Mouse (Mus musculus): ENCODE results near the gene Map3k19. TPM values are rescaled to one million over a fixed set of nuclear protein-coding genes. Genes with fewer than 3 reads are reported as not detected.

Gene Map3k19
- total RNA-seq, 2 experiments from 2014 or later, result 5.6 to 6.8 TPM

DNA sequence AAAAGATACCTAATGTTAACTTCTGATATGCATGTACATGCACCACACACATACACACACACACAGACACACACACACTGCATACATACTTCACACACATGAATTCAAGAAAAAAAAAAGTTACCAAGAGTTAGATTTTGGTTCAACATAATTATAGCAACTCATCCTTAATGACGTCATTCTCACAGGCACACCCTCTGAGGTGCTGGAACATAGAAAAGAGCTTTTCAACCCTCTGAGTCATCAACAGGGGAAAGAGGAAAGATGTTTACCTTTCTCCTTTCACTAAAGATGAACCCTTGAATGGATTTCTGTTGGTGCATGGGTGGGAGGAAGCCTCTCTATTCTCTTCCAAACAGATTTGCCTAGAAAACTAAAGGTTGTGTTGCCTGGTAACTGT lies 16.2 kb downstream of the Map3k19 start:
- TF ChIP-seq CTCF (conservative IDR thresholded peaks at IDR 0.05), result no peak
- no peak overlapping the region for H3K4me3 ChIP-seq
- no peak overlapping the region for H3K27ac ChIP-seq
- DNase-seq (ENCODE audit: low spot score in 2 of 2), result no peak

DNA sequence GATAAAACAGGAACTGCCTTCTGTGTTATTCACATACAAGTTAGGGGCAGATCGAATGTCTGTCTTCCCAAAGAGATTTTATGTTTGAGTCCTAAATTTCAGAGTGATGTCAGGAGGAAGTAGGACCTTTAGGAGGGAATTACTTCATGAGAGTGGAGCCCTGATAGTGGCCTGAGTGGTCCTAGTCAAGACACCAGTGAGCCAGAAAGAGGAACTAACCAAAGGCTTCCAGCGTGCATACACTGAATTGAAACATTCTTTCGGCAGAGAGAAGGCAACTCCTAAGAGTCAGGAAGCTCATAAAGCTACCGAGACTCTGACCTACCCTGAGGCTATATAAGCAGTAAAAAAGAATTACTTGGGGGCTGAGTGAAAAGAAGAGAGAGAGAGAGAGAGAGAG lies 18.2 kb downstream of the Map3k19 start:
- H3K27ac ChIP-seq, result no peak overlapping the region
- no peak for DNase-seq (ENCODE audit: low spot score in 2 of 2)

DNA sequence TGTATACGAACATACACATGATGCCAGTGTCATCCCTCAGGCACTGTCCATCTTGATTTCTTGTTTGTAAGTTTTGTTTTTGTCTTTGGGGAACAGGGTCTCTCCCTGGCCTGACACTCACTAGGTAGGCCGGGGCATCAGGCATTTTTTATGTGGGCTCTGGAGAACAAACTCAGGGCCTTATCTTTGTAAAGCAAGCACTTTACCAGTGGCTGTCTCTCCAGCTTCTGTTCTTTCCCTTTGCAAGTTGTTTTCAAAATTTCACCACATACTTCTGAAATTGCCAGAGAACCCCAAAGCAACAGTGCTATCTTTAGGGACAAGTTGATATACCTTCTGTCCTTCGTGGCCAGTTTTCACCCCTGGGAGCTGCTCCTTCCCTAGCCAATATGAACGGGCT lies 20.6 kb downstream of the Map3k19 start:
- H3K4me3 ChIP-seq, result no peak overlapping the region
- no peak overlapping the region for H3K27ac ChIP-seq
- TF ChIP-seq CTCF (conservative IDR thresholded peaks at IDR 0.05), result no peak
- DNase-seq (ENCODE audit: low spot score in 2 of 2), result no peak

More for the DNA sequence above, 18.2 kb downstream of the Map3k19 start:
- H3K4me3 ChIP-seq, result no peak overlapping the region
- no peak for TF ChIP-seq CTCF (conservative IDR thresholded peaks at IDR 0.05)

DNA sequence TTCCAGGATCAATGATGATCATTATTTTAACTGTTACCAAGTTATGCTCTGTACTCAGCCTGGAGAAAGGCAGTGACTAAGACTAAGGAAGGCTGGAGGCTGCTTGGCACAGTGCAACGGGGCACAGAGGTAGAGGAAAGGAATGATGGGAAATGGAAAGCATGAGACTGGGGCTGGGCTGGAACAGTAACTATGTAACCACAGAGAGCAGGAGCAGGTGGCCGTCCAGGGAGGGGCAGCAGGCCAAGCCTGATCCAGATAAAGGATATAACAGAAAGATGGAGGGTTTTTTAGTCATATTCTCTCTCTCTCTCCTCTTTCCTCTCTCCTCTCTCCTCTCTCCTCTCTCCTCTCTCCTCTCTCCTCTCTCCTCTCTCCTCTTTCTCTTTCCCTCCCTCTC lies 21.1 kb downstream of the Map3k19 start:
- no peak for TF ChIP-seq CTCF (conservative IDR thresholded peaks at IDR 0.05)
- H3K27ac ChIP-seq, result no peak overlapping the region
- no peak overlapping the region for H3K4me3 ChIP-seq
- DNase-seq (ENCODE audit: low spot score in 2 of 2), result no peak

DNA sequence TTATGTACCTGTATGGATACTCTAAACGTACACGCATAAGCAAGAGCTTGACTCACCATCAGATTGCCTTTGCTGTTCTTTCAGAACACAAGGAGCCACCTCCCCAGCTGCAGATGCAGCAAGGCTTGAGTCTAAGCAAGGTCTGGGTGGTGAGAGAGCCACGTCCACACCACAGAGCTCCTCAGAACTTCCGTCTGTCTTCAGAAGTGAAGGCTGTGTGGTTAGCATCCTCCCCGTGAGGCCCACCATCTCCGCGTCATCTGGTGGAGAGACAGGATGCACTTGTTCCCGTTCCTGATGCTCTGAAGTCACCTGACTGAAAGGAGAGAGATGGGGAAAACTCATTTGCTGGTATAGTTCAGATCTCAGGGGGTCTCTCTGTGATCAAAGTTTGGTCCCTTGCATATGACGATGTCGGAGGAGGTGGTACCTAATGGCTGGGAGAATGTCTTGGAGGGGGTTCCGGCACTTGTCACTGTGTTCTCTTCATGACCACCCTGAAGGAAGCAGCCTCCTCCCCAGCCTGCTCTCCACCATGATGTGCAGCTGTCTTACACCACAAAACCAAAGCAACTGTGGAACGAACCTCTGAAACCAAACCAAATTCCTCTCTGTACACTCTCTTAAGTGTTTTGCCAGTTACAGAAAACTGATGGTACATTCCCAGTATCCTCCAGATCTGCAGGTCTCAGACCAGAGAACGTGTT lies 24.5 kb downstream of the Map3k19 start:
- no peak for TF ChIP-seq CTCF (conservative IDR thresholded peaks at IDR 0.05)
- DNase-seq (ENCODE audit: low spot score in 2 of 2), result no peak
- H3K4me3 ChIP-seq, result no peak overlapping the region
- H3K27ac ChIP-seq, result no peak overlapping the region

DNA sequence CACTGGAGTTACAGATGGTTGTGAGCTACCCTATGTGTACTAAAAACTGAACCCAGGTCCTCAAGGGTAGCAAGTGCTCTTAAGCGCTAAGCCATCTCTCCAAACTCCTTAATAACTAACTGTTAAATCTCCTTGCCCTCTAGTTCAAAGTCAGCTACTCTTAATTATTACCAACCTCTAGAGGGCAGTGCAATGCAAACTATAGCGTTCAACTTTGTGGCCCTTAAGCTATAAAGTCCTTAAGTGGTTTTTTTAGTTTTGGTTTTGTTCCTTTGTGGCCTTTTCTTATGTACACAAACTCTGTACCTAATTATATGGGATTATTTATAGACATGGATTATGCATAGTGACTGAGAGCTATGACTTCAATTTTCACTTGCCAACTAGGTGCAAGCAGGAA lies 27.5 kb downstream of the Map3k19 start:
- TF ChIP-seq CTCF (conservative IDR thresholded peaks at IDR 0.05), result peak; percentile 88
- DNase-seq (ENCODE audit: low spot score in 2 of 2), result peak in 1 of 2 experiments; percentile 56
- H3K27ac ChIP-seq, result no peak overlapping the region
- no peak overlapping the region for H3K4me3 ChIP-seq

DNA sequence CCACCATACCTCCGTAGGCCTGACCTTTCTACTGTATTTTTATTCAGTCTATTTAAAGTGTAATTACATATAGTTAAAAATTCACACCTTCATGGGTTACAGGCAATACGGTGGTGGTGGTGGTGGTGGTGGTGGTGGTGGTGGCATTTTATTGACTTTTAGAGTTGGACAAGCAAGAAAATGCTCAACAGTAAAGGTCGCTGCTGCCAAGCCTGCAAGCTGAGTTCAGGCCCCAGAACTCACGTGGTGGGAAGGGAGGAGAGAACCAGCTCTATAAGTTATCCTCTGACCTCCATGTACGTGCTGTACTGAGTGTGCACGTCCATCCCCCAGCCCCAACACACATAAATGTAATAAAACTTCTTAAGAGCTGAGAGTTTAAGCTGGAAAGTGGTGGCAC lies 38.5 kb downstream of the Map3k19 start:
- no peak for TF ChIP-seq CTCF (conservative IDR thresholded peaks at IDR 0.05)
- Histone ChIP-seq H3K27ac (no peak overlapping the region), H3K4me3 (no peak overlapping the region)
- DNase-seq (ENCODE audit: low spot score in 2 of 2), result no peak

DNA sequence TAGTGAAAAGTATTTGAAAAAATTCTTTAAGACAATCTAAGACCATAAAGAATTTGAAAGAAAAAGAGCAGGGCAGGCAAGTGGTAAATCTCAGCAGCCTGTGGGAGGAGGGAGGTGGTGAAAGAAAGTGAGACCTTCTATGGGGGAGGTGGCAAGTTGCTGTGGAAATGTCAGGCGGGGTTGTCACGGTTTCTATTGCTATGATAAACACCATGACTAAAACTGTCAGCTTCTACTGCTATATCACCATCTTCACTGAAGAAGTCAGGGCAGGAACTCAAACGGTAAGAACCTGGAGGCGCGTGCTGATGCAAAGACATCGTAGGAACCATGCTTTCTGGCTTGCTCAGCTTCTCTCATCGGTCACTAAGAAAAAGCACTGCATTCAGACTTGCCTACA lies 41.9 kb downstream of the Map3k19 start:
- DNase-seq (ENCODE audit: low spot score in 2 of 2), result no peak
- no peak overlapping the region for H3K27ac ChIP-seq
- no peak for TF ChIP-seq CTCF (conservative IDR thresholded peaks at IDR 0.05)
- H3K4me3 ChIP-seq, result no peak overlapping the region

DNA sequence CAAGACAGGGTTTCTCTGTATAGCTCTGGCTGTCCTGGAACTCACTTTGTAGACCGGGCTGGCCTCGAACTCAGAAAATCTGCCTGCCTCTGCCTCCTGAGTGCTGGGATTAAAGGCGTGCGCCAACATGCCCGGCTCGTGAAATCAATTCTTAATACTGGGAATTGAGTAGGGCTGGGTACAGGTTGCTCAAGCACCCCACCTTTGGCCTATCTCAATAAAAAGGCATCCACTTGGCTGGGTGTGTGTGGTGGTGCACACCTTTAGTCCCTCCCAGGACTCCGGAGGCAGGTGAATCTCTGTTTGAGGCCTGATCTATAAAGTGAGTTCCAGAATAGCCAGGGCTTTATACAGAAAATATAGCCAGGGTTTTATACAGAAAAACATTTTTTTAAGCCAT lies 46.2 kb downstream of the Map3k19 start:
- no peak for TF ChIP-seq CTCF (conservative IDR thresholded peaks at IDR 0.05)
- no peak for DNase-seq (ENCODE audit: low spot score in 2 of 2)
- H3K27ac ChIP-seq, result no peak overlapping the region
- no peak overlapping the region for H3K4me3 ChIP-seq

DNA sequence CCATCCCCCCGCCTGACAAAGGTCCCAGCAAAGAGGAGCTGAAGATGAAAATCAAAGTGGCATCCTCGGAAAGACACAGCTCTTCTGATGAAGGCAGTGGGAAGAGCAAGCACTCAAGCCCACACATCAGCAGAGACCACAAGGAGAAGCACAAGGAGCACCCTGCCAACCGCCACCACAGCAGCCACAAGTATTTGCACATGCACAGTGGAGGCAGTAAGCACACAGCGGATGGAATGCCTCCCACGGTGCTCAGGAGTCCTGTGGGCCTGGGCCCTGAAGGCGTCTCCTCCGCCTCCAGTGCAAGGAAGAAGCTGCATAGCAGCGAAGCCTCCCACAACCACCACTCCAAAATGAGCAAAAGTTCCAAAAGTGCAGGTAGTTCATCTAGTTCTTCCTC lies 51.9 kb downstream of the Map3k19 start:
- no peak for DNase-seq (ENCODE audit: low spot score in 2 of 2)
- no peak overlapping the region for H3K4me3 ChIP-seq
- H3K27ac ChIP-seq, result no peak overlapping the region
- no peak for TF ChIP-seq CTCF (conservative IDR thresholded peaks at IDR 0.05)

DNA sequence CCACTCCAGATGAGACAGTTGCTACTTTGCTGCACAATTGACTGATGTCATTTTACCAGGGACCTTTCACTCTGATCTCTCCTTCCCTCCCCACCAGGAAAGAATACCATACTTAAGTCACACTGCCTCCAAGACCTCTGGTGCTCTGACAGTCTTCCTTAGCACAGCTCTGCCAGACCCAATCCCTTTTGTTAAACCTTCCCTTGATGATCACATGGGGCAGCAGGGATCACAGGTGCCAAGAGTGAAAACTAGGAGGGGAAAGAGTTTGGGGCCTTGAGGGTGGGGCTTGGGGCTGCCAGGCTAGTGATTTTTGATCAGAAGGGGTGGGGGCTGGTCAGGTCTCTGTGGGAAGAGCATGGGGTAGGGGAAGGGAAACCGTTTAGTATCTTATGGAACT lies 58.1 kb downstream of the Map3k19 start:
- no peak overlapping the region for H3K27ac ChIP-seq
- no peak for DNase-seq (ENCODE audit: low spot score in 2 of 2)
- no peak overlapping the region for H3K4me3 ChIP-seq
- no peak for TF ChIP-seq CTCF (conservative IDR thresholded peaks at IDR 0.05)

DNA sequence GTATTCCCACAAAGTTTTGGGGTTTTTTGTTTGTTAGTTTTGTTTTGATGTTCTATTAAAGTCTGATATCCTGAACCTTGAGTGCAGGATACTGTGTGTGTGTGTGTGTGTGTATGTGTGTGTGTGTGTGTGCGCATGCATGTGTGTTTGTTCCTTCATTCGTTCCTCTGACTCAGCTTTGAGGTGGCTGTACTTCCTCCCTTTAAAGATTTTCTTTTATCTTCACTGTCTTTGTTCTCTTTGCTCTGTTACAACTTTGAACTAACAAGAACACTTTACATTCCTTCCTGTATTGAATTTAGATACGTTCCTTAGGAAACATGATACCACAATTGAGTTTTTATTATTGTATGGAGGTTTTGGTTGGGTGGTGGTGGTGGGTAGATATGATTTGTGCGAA lies 58.5 kb downstream of the Map3k19 start:
- no peak for TF ChIP-seq CTCF (conservative IDR thresholded peaks at IDR 0.05)
- Histone ChIP-seq H3K27ac (peak overlapping the region; percentile 71; the same call in 1 of the 2 replicates), H3K4me3 (no peak overlapping the region)
- DNase-seq (ENCODE audit: low spot score in 2 of 2), result no peak

DNA sequence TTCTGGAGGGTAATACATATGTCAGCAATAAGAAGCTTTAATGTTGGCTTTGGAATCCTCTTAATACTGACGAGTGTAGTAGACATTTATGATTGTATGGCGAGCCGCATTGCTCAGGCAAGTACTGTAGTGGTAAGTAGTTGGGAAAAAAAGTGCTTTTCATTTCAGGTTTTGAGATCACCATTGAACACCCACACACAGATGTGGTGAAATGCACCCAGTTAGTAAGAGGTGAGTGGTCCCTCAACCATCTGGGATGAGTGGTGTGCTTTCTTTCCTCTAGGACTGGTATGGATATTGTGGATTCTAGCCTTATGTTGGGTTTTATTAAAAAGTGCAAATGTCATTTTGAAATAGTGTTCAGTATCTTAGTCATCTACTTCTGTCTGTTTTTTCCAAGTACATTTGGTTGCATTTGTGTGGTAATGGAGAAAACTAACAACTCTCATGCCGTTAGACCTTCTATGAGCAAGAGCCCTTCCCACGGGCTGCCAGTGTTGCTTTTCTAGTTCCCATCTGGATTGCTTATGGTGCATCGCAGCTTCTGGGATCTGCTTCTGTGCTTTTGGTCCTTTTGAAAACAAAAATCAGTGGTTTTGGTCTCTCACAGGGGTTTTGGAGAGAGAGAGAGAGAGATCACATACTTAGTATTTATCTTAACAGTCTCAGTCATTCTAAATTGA lies 59.6 kb downstream of the Map3k19 start:
- H3K27ac ChIP-seq, result peak overlapping the region; percentile 71
- no peak overlapping the region for H3K4me3 ChIP-seq
- DNase-seq (ENCODE audit: low spot score in 2 of 2), result peak in 1 of 2 experiments; percentile 32
- no peak for TF ChIP-seq CTCF (conservative IDR thresholded peaks at IDR 0.05)

DNA sequence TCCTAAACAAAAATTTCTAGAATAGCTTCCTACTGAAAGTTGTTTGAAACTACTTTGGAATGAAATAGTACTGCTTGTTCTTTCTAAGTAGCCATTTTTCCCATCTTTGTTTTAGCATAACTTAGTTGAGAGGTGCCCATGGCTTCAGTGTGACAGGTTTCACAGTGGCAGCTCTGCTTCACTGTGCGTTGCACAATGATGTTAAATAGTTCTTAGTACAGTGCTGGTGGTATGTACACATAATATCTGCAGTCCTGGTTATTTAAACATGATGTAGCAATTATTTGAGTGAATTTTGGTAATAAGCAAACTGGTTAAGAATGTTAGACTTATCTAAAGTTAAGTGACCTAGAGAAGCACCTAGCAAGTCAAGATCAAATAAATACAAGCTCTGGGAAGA lies 61.4 kb downstream of the Map3k19 start:
- TF ChIP-seq CTCF (conservative IDR thresholded peaks at IDR 0.05), result no peak
- DNase-seq (ENCODE audit: low spot score in 2 of 2), result no peak
- Histone ChIP-seq H3K27ac (no peak overlapping the region), H3K4me3 (no peak overlapping the region)

Data from layer of hippocampus, adult 2 months (tissue).